Comparison of ENCODE assay signal across 8 mouse cellular contexts in genomic region chr6:85502103-85502910, GRCm38 (mm10). TPM values are rescaled to one million over a fixed set of nuclear protein-coding genes. Genes with fewer than 3 reads are reported as not detected.
DNase-seq lines count a peak whose midpoint lies in the region; ATAC-seq and TF ChIP-seq lines count a peak whose summit lies in the region.

No protein-coding gene starts in this region.

- in situ Hi-C loops in CH12.LX (cut with MboI; ENCODE audit: low pct_ligation_motif_present, low pct_unique_long_range_greater_than_20kb, low sequenced_read_pairs): no loop called here

- no peak overlapping the region for H3K9ac ChIP-seq in CH12.LX (ENCODE audit: insufficient read depth, low read depth)
- peak overlapping the region; percentile 90 for H3K9ac ChIP-seq in neural tube, embryonic 14.5 days (replicated peaks; ENCODE audit: low read depth, low read length)

- peaks cover 0 to 8% of the 10 kb centered on the region in 2 experiments; a peak in 2 of 4 replicates for H3K4me1 ChIP-seq in CH12.LX (ENCODE audit: control insufficient read depth in 1 of 2, insufficient read depth in 2 of 2)
- 0 out of 2 replicates have a peak, but pooled peaks cover 3% of the 10 kb centered on the region for H3K4me1 ChIP-seq in neural tube, embryonic 14.5 days (ENCODE audit: control insufficient read depth, insufficient read depth, low read length)

- no peaks in the 10 kb centered on the region for H3K36me3 ChIP-seq in CH12.LX (replicated peaks in 1 of 2; ENCODE audit: control insufficient read depth in 1 of 2, insufficient read depth in 1 of 2, low read length in 1 of 2)
- H3K36me3 ChIP-seq in neural tube, embryonic 14.5 days (ENCODE audit: control insufficient read depth, insufficient read depth, low read length): no peaks in the 10 kb centered on the region

- TF ChIP-seq RAD21 in CH12.LX (IDR thresholded peaks at IDR 0.05; ENCODE audit: low read depth, low read length): no peak

- ATAC-seq in neural tube, embryonic 14.5 days (ENCODE audit: low read depth): peak; percentile 84

- TF ChIP-seq EP300 in CH12.LX (IDR thresholded peaks at IDR 0.05; ENCODE audit: low read length): no peak

- WGBS in neural tube, embryonic 14.5 days: 1% methylated on average over 33 of the region's 37 CpGs

- no peak for TF ChIP-seq POLR2A in CH12.LX (IDR thresholded peaks at IDR 0.05; ENCODE audit: low read depth, low read length)

- H3K27me3 ChIP-seq in CH12.LX (replicated peaks): peaks cover 81% of the 10 kb centered on the region
- no peaks in the 10 kb centered on the region; the same call in 1 of the 2 replicates for H3K27me3 ChIP-seq in neural tube, embryonic 14.5 days (ENCODE audit: control insufficient read depth, insufficient read depth, low read length)

- no peaks in the 10 kb centered on the region for H3K79me2 ChIP-seq in CH12.LX (replicated peaks; ENCODE audit: control insufficient read depth, extremely low read depth, insufficient read depth, poor library complexity, severe bottlenecking)

- dilution Hi-C loops in CH12.LX (cut with MboI; ENCODE audit: extremely low pct_ligation_motif_present, extremely low pct_unique_long_range_greater_than_20kb, low sequenced_read_pairs): no loop called here

- H3K9me3 ChIP-seq in CH12.LX (replicated peaks; ENCODE audit: low read length): no peaks in the 10 kb centered on the region
- H3K9me3 ChIP-seq in neural tube, embryonic 14.5 days (ENCODE audit: control insufficient read depth, low read length): no peaks in the 10 kb centered on the region

- peak overlapping the region; percentile 74 for H3K4me3 ChIP-seq in gastrocnemius, adult 2 months
- H3K4me3 ChIP-seq in CH12.LX (replicated peaks in 1 of 3; ENCODE audit: low read depth in 2 of 3, low read length in 2 of 3, poor library complexity in 1 of 3): peak overlapping the region in 1 of 3 experiments; percentile 57
- H3K4me3 ChIP-seq in neural tube, embryonic 14.5 days (ENCODE audit: low read depth, low read length): peak overlapping the region; percentile 89

- DNase-seq in gastrocnemius, adult 2 months: no peak
- no peak for DNase-seq in gastrocnemius, adult 8-10 months (ENCODE audit: low spot score in 2 of 2)
- no peak for DNase-seq in CH12.LX (ENCODE audit: extremely low read depth)
- DNase-seq in embryo, embryonic 11 days: peak; percentile 65
- peak; percentile 49 to 64 for DNase-seq in left cerebral cortex, postnatal 25 days (ENCODE audit: low spot score in 2 of 2)
- DNase-seq in Muller cell, postnatal 12 days (ENCODE audit: inconsistent ontology term): no peak
- no peak for DNase-seq in T-cell, adult 2 months (ENCODE audit: low spot score)

- H3K4me2 ChIP-seq in CH12.LX (ENCODE audit: insufficient read depth, low read depth, poor library complexity, severe bottlenecking): peak overlapping the region; percentile 38
- H3K4me2 ChIP-seq in neural tube, embryonic 14.5 days (ENCODE audit: low read depth, low read length): peak overlapping the region; percentile 74

- no peak for TF ChIP-seq CTCF in gastrocnemius, adult 2 months (IDR thresholded peaks at IDR 0.05)
- TF ChIP-seq CTCF in CH12.LX (conservative IDR thresholded peaks at IDR 0.05 in 1 of 2, IDR thresholded peaks at IDR 0.05 in 1 of 2; ENCODE audit: low read depth in 2 of 2, low read length in 2 of 2): no peak

- intact Hi-C loops in gastrocnemius, adult 2 months (cut with DNase I): no loop called here
- intact Hi-C loops in left cerebral cortex, postnatal 25 days (cut with DNase I): loop anchor here (1.0 kb wide), 1 partner anchor 51 kb away; the partner anchor contains the start of genes Cct7 and Pradc1

- H3K27ac ChIP-seq in gastrocnemius, adult 2 months: no peak overlapping the region
- no peak overlapping the region for H3K27ac ChIP-seq in CH12.LX (ENCODE audit: insufficient read depth, low read depth)
- peak overlapping the region; percentile 80 for H3K27ac ChIP-seq in neural tube, embryonic 14.5 days (ENCODE audit: low read depth, low read length)

TF ChIP-seq in CH12.LX, 34 proteins besides CTCF, POLR2A, EP300 and RAD21:
- TF ChIP-seq RCOR1 (conservative IDR thresholded peaks at IDR 0.05; ENCODE audit: low read depth, low read length) (no peak), MYC (IDR thresholded peaks at IDR 0.05; ENCODE audit: low read depth, low read length) (no peak), MXI1 (IDR thresholded peaks at IDR 0.05; ENCODE audit: low read depth, low read length) (no peak), USF2 (conservative IDR thresholded peaks at IDR 0.05; ENCODE audit: low read depth, low read length) (no peak), JUND (conservative IDR thresholded peaks at IDR 0.05; ENCODE audit: low read depth, low read length) (no peak)

RNA-seq across cellular contexts. Expression of gene Fbxo41, which starts 0.5 kb away (rescaled TPM):
- total RNA-seq in gastrocnemius, adult 2 months (2021): under 1 TPM in 1 of 2 experiments, not detected in 1; 0.03 TPM
- total RNA-seq in gastrocnemius, adult 8-10 months (2022): not detected
- 0.04 TPM in 2 replicates for total RNA-seq in CH12.LX (2012; rRNA removed)
- total RNA-seq in CH12.LX (2014; rRNA removed): not detected in 2 replicates
- polyA plus RNA-seq in CH12.LX (2012; ENCODE audit: insufficient read length, low read depth): not detected in 2 replicates
- total RNA-seq in left cerebral cortex, postnatal 25 days (2021): 100 to 1,000 TPM; 109 to 112 TPM
- 9.9 and 10.0 TPM in 2 replicates for polyA plus RNA-seq in neural tube, embryonic 14.5 days (2014; fragmentation: Nextera tagmentation; extraction: Ambion mirVana)

RNA-seq across cellular contexts. Expression of gene Egr4, which starts 11.1 kb away (rescaled TPM):
- total RNA-seq in gastrocnemius, adult 2 months (2021): not detected
- total RNA-seq in gastrocnemius, adult 8-10 months (2022): not detected
- total RNA-seq in CH12.LX (2012; rRNA removed): not detected in 2 replicates
- total RNA-seq in CH12.LX (2014; rRNA removed): not detected in 2 replicates
- polyA plus RNA-seq in CH12.LX (2012; ENCODE audit: insufficient read length, low read depth): not detected in 2 replicates
- total RNA-seq in left cerebral cortex, postnatal 25 days (2021): 10 to 100 TPM; 52.8 to 54.4 TPM
- polyA plus RNA-seq in neural tube, embryonic 14.5 days (2014; fragmentation: Nextera tagmentation; extraction: Ambion mirVana): not detected in 2 replicates

RNA-seq across cellular contexts. Expression of gene Pradc1, which starts 50.5 kb away (rescaled TPM):
- total RNA-seq in gastrocnemius, adult 2 months (2021): 10 to 100 TPM; 14.8 to 15.9 TPM
- 10 to 100 TPM; 14.5 to 17.2 (median 16.6) TPM for total RNA-seq in gastrocnemius, adult 8-10 months (2022)
- total RNA-seq in CH12.LX (2012; rRNA removed) (11.0 and 18.0 TPM in 2 replicates), CH12.LX (2014; rRNA removed) (18.8 and 19.9 TPM in 2 replicates)
- 16.3 and 18.2 TPM in 2 replicates for polyA plus RNA-seq in CH12.LX (2012; ENCODE audit: insufficient read length, low read depth)
- total RNA-seq in left cerebral cortex, postnatal 25 days (2021): 10 to 100 TPM; 25.6 to 28.5 TPM
- polyA plus RNA-seq in neural tube, embryonic 14.5 days (2014; fragmentation: Nextera tagmentation; extraction: Ambion mirVana): 21.4 and 23.0 TPM in 2 replicates

RNA-seq across cellular contexts. Expression of gene Cct7, which starts 51.0 kb away (rescaled TPM):
- 100 to 1,000 TPM; 127 to 135 TPM for total RNA-seq in gastrocnemius, adult 2 months (2021)
- 100 to 1,000 TPM; 139 to 146 (median 144) TPM for total RNA-seq in gastrocnemius, adult 8-10 months (2022)
- total RNA-seq in CH12.LX (2012; rRNA removed) (484 and 566 TPM in 2 replicates), CH12.LX (2014; rRNA removed) (483 and 577 TPM in 2 replicates)
- polyA plus RNA-seq in CH12.LX (2012; ENCODE audit: insufficient read length, low read depth): 505 and 599 TPM in 2 replicates
- 100 to 1,000 TPM; 206 to 214 TPM for total RNA-seq in left cerebral cortex, postnatal 25 days (2021)
- polyA plus RNA-seq in neural tube, embryonic 14.5 days (2014; fragmentation: Nextera tagmentation; extraction: Ambion mirVana): 595 and 603 TPM in 2 replicates

Comparison
In these comparisons a context has a peak if more than half of its experiments do, and no peak if none do; other contexts are left out.
1. DNase-seq: peak in embryo, embryonic 11 days (single experiment) and left cerebral cortex, postnatal 25 days (2 of 2); none in gastrocnemius, adult 2 months (single experiment), gastrocnemius, adult 8-10 months (0 of 2), CH12.LX (single experiment), Muller cell, postnatal 12 days (single experiment) and T-cell, adult 2 months (single experiment).
2. RNA of gene Fbxo41, which starts 0.5 kb away (total RNA-seq): 109 to 112 TPM in left cerebral cortex, postnatal 25 days; 0.04 TPM in CH12.LX, 0.03 TPM in gastrocnemius, adult 2 months and not detected in gastrocnemius, adult 8-10 months; every median in the first group is over 100 times any median in the second.
3. RNA of gene Egr4, which starts 11.1 kb away (total RNA-seq): 52.8 to 54.4 TPM in left cerebral cortex, postnatal 25 days; not detected in gastrocnemius, adult 2 months, not detected in gastrocnemius, adult 8-10 months and not detected in CH12.LX; every median in the first group is over 10 times any median in the second.